32 mouse cellular contexts compared by ENCODE assay signal in genomic region chr11:80529149-80529548, GRCm38 (mm10).
"Had no signal": no experiment of that assay in that cellular context is flagged by ENCODE, and none has a peak within 500 bp of the region (broad histone marks: within the 10 kb centered on the region; RNA-seq: fewer than 3 reads in every experiment).

No protein-coding gene starts in this region.

- H3K4me1 ChIP-seq: heart, embryonic 12.5 days; heart, embryonic 13.5 days; heart, embryonic 15.5 days; hindbrain, embryonic 10.5 days; hindbrain, embryonic 13.5 days; hindbrain, embryonic 15.5 days; intestine, embryonic 15.5 days; kidney, embryonic 15.5 days had no signal

- H3K27me3 ChIP-seq: heart, embryonic 12.5 days; heart, embryonic 13.5 days; heart, embryonic 15.5 days; hindbrain, embryonic 12.5 days; hindbrain, embryonic 15.5 days; intestine, embryonic 15.5 days; kidney, embryonic 15.5 days had no signal

- ATAC-seq: hindbrain, embryonic 16.5 days; hindbrain, postnatal 0 days; inflammation-experienced regulatory T-cells, adult 6 months; intestine, embryonic 15.5 days; intestine, embryonic 16.5 days; intestine, postnatal 0 days had no signal

- H3K4me3 ChIP-seq: heart, embryonic 12.5 days; heart, embryonic 13.5 days; heart, embryonic 15.5 days; hindbrain, embryonic 10.5 days; hindbrain, embryonic 12.5 days; hindbrain, embryonic 13.5 days; hindbrain, embryonic 15.5 days; intestine, embryonic 15.5 days; kidney, embryonic 15.5 days; layer of hippocampus, adult 2 months; left cerebral cortex, adult 2 months had no signal

- H3K36me3 ChIP-seq: heart, embryonic 12.5 days; heart, embryonic 13.5 days; heart, embryonic 15.5 days; hindbrain, embryonic 10.5 days; hindbrain, embryonic 12.5 days; hindbrain, embryonic 13.5 days; hindbrain, embryonic 15.5 days; intestine, embryonic 15.5 days; kidney, embryonic 15.5 days had no signal

- H3K9me3 ChIP-seq: heart, embryonic 12.5 days; heart, embryonic 13.5 days; heart, embryonic 15.5 days; hindbrain, embryonic 10.5 days; hindbrain, embryonic 12.5 days; hindbrain, embryonic 13.5 days; hindbrain, embryonic 15.5 days; intestine, embryonic 15.5 days; kidney, embryonic 15.5 days had no signal

- DNase-seq: heart, postnatal 10 days; heart, postnatal 14 days; heart, postnatal 36 days; heart, postnatal 4 days; kidney, adult 11 months; kidney, adult 18-20 months; kidney, adult 2 months; kidney, adult 8-10 months; kidney, adult 9 months; kidney, postnatal 10 days; kidney, postnatal 14 days; kidney, postnatal 25 days; kidney, postnatal 36 days; kidney, postnatal 4 days; layer of hippocampus, adult 9-11 months; layer of hippocampus, postnatal 36 days had no signal
